Mouse (Mus musculus) lung, postnatal 36 days (tissue): ENCODE results near the gene Olfr1453.
"Not testable (repeated sequence)": the region's sequence is repeated elsewhere in the genome, so short reads cannot be mapped to it uniquely, and the experiment has no call there.

Experiments used
- DNase-seq: peaks from one replicate; pipeline ENCODE4 v3.0.0; 2022; ENCODE audit warnings: mixed read lengths

The Olfr1453 gene

DNA sequence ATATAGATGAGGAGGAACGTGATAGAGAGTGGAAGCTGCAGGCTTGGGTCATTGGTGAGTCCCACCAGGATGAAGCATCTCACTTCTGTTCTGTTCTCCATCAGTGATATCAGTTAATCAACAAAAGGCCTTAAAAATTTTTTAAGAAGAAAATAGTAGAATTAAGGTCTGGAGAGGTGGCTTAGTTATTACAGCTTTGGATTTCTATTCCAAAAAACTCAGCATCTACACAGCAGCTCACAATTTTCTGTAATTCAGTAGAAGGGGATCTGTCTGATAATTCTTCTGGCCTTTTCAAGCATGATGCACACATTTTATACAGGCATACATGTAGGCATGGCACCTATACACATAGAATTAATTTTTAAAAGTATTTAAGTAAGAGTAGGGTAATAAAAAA lies at the start of gene Olfr1453:
TSS of gene Olfr1453 (minus strand) at position 101 of the 400 bp plus-strand sequence.
- no peak for DNase-seq

DNA sequence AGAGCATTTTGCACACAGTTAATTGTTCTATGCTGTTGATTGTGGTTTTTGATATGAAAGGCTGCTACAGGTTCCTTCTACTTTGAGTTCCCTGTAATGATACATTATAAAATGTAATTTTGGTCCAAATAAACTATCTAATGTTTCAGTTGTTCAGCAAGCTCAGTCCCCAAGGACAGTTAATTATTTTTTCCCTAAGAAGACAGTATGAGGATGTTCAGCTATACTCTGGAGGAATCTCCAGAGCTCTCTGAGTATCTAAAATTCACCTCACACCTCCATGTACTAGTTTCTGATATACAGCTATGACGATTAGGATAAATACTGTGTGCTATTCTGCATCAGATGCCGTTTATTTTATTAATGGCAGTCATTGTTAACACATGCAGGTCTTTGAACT lies 32.2 kb upstream of the Olfr1453 start, which contains the start of gene Olfr1454:
TSS of gene Olfr1454 (plus strand) at position 301 of the 400 bp plus-strand sequence.
- DNase-seq: no peak

GRCm38 (mm10) chr19:12994714-12995113 lies 33.4 kb downstream of the Olfr1453 start, which contains the start of gene Olfr1451:
Olfr1451 (plus strand) TSS chr19:12995014.
- no peak for DNase-seq

DNA sequence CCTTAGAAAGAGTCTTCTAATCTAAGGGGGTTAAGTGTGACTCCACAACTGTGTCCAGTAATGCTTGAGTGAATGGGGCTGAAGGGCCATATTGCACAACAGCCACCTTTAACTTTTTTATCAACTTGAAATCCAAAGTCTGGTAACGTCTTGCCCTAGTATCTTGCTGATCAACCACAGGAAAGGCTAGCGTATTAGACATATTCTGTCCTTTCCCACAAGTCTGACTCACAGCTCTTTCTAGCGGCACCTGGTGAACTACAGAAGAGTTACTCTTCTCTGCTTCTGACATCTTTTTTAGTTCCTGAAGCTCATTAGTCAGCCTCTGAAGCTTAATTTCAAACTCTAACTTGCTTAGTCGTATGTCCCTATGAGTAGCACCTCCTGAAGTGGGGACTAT lies 35.8 kb downstream of the Olfr1453 start:
- DNase-seq: not testable (repeated sequence)
